Mouse (Mus musculus) kidney, adult 2 months (tissue): ENCODE results near the gene Setx. TPM values are rescaled to one million over a fixed set of nuclear protein-coding genes. Genes with fewer than 3 reads are reported as not detected.
"Not testable (repeated sequence)": the region's sequence is repeated elsewhere in the genome, so short reads cannot be mapped to it uniquely, and the experiment has no call there.

ENCODE experiments used
- DNase-seq: peaks from one replicate; pipeline ENCODE4 v3.0.0; 2021
- H3K27ac ChIP-seq: fragments of 200-500 bp; 2 replicates; pipeline ENCODE4 v1.5.1; 2012; ENCODE audit warnings: low read depth, low read length, control low read depth, inconsistent platforms; ENCODE audit not compliant: insufficient read depth
- H3K27me3 ChIP-seq: fragments of 200-500 bp; replicated peaks from 2 replicates; pipeline ENCODE4 v1.6.1; 2012; ENCODE audit warnings: mild to moderate bottlenecking, moderate library complexity, low read length, inconsistent platforms; ENCODE audit not compliant: control insufficient read depth, insufficient read depth
- H3K36me3 ChIP-seq: fragments of 200-500 bp; 2 replicates; pipeline ENCODE4 v1.6.1; 2012; ENCODE audit warnings: mild to moderate bottlenecking, moderate library complexity, low read length, inconsistent platforms; ENCODE audit not compliant: control insufficient read depth, insufficient read depth
- H3K4me1 ChIP-seq: fragments of 200-500 bp; 2 replicates; pipeline ENCODE4 v1.6.1; 2011; ENCODE audit warnings: low read length; ENCODE audit not compliant: control insufficient read depth, insufficient read depth
- H3K4me3 ChIP-seq: fragments of 200-500 bp; 2 replicates; pipeline ENCODE4 v1.5.1; 2011; ENCODE audit warnings: mild to moderate bottlenecking, low read depth, low read length, control low read depth; ENCODE audit not compliant: insufficient read depth
- CTCF ChIP-seq: fragments of 200-500 bp; conservative IDR thresholded peaks from 2 replicates; pipeline ENCODE4 v1.5.1; 2011; ENCODE audit warnings: low read depth, mild to moderate bottlenecking, control low read depth, low read length, moderate library complexity, mixed read lengths; ENCODE audit not compliant: insufficient read depth, insufficient read length
- POLR2A ChIP-seq: fragments of 200-500 bp; IDR thresholded peaks from one replicate; pipeline ENCODE4 v1.6.1; 2011; ENCODE audit warnings: low read depth, low read length, control low read depth
- WGBS: fragments of 180-500 bp; shearing (Covaris S2); methylation state at CpG from one replicate; pipeline ENCODE4 v1.1.7; 2018; 5-methylcytosine and 5-hydroxymethylcytosine counted together
- polyA plus RNA-seq: library from polyadenylated mRNA; depleted of rRNA; stranded (reverse); fragments of >200 nt; gene quantifications from 2 replicates; pipeline ENCODE4 v1.2.3, GENCODE M21; 2012

Gene Setx
- polyA plus RNA-seq, 1 experiment = 3.1 TPM

- Histone ChIP-seq H3K4me1 (no peaks in the 10 kb centered on the region), H3K27ac (no peak overlapping the region), H3K27me3 (no peaks in the 10 kb centered on the region), H3K36me3 (no peaks in the 10 kb centered on the region), H3K4me3 (no peak overlapping the region)
- no peak for DNase-seq
- no peak for TF ChIP-seq POLR2A
- 81% methylated on average over 8 of the region's 8 CpGs for WGBS
Measured at GRCm38 (mm10) chr2:29095674-29096073, 28.3 kb upstream of the Setx start.

- no peaks in the 10 kb centered on the region for H3K4me1 ChIP-seq
- no peak overlapping the region for H3K27ac ChIP-seq
- H3K36me3 ChIP-seq = no peaks in the 10 kb centered on the region
- no peak overlapping the region for H3K4me3 ChIP-seq
- no peaks in the 10 kb centered on the region for H3K27me3 ChIP-seq
- no peak for DNase-seq
- WGBS = 77% methylated on average over 4 of the region's 4 CpGs
- no peak for TF ChIP-seq POLR2A
- TF ChIP-seq CTCF = no peak
Measured at GRCm38 (mm10) chr2:29096751-29097150, 27.2 kb upstream of the Setx start.

GRCm38 (mm10) chr2:29097465-29097864 is 26.5 kb upstream of the Setx start:
- H3K4me1 ChIP-seq = no peaks in the 10 kb centered on the region
- no peaks in the 10 kb centered on the region for H3K27me3 ChIP-seq
- no peak for TF ChIP-seq CTCF
- TF ChIP-seq POLR2A = no peak
- H3K36me3 ChIP-seq = no peaks in the 10 kb centered on the region
- DNase-seq = no peak
- no peak overlapping the region for H3K4me3 ChIP-seq
- no peak overlapping the region for H3K27ac ChIP-seq
- 79% methylated on average over 3 of the region's 3 CpGs for WGBS

- H3K27ac ChIP-seq, H3K4me1 ChIP-seq, H3K4me3 ChIP-seq, H3K36me3 ChIP-seq, DNase-seq, H3K27me3 ChIP-seq: not testable (repeated sequence)
- 92% methylated on average over 5 of the region's 5 CpGs for WGBS
Measured at GRCm38 (mm10) chr2:29097955-29098354, 26.0 kb upstream of the Setx start.

GRCm38 (mm10) chr2:29098786-29099185 is 25.2 kb upstream of the Setx start:
- Histone ChIP-seq H3K4me1 (no peaks in the 10 kb centered on the region), H3K27me3 (no peaks in the 10 kb centered on the region), H3K27ac (no peak overlapping the region), H3K36me3 (no peaks in the 10 kb centered on the region), H3K4me3 (no peak overlapping the region)
- WGBS = 37% methylated on average over 8 of the region's 8 CpGs
- no peak for TF ChIP-seq CTCF
- TF ChIP-seq POLR2A = no peak
- DNase-seq = no peak

- WGBS = 88% methylated on average over 14 of the region's 14 CpGs
- H3K4me1 ChIP-seq = no peaks in the 10 kb centered on the region
- no peaks in the 10 kb centered on the region for H3K36me3 ChIP-seq
- no peak overlapping the region for H3K27ac ChIP-seq
- DNase-seq = no peak
- TF ChIP-seq CTCF = no peak
- H3K4me3 ChIP-seq = no peak overlapping the region
- no peaks in the 10 kb centered on the region for H3K27me3 ChIP-seq
Measured at GRCm38 (mm10) chr2:29099646-29100045, 24.3 kb upstream of the Setx start.

- DNase-seq = peak; percentile 38
- TF ChIP-seq CTCF = no peak
- no peak for TF ChIP-seq POLR2A
- H3K4me3 ChIP-seq = peak overlapping the region; percentile 41
- no peaks in the 10 kb centered on the region for H3K27me3 ChIP-seq
- no peaks in the 10 kb centered on the region for H3K4me1 ChIP-seq
- 46% methylated on average over 7 of the region's 7 CpGs for WGBS
- H3K27ac ChIP-seq = peak overlapping the region; percentile 68; the same call in 1 of the 2 replicates
- no peaks in the 10 kb centered on the region for H3K36me3 ChIP-seq
Measured at GRCm38 (mm10) chr2:29100822-29101534, 23.0 kb upstream of the Setx start.

GRCm38 (mm10) chr2:29102416-29103377 is 21.3 kb upstream of the Setx start:
- not testable (repeated sequence) for H3K27me3 ChIP-seq
- 77% methylated on average over 9 of the region's 10 CpGs for whole genome bisulfite sequencing

More at GRCm38 (mm10) chr2:29102416-29103377, 21.3 kb upstream of the Setx start:
- H3K36me3 ChIP-seq, H3K27ac ChIP-seq, H3K4me1 ChIP-seq, H3K4me3 ChIP-seq: not testable (repeated sequence)
- DNase-seq = peak; percentile 27
